Mouse (Mus musculus) cortical plate, adult 2 months (tissue): ENCODE results near the gene Zfp523. TPM values are rescaled to one million over a fixed set of nuclear protein-coding genes. Genes with fewer than 3 reads are reported as not detected.
A peak's percentile ranks its signal among the peaks of the same experiment; 100 is the strongest.

Experiments
- H3K27ac ChIP-seq: fragments of 200-500 bp; 2 replicates; pipeline ENCODE4 v1.5.1; 2012; ENCODE audit warnings: low read length, control low read depth, inconsistent platforms; ENCODE audit not compliant: insufficient read depth
- H3K4me1 ChIP-seq: fragments of 200-500 bp; 2 replicates; pipeline ENCODE4 v1.6.1; 2011; ENCODE audit warnings: low read length; ENCODE audit not compliant: control insufficient read depth, insufficient read depth
- H3K4me3 ChIP-seq: fragments of 200-500 bp; 2 replicates; pipeline ENCODE4 v1.5.1; 2011; ENCODE audit warnings: mild to moderate bottlenecking, low read length, control low read depth; ENCODE audit not compliant: insufficient read depth
- CTCF ChIP-seq: fragments of 200-500 bp; IDR thresholded peaks from 2 replicates; pipeline ENCODE4 v1.5.1; 2011; ENCODE audit warnings: mild to moderate bottlenecking, control low read depth, low read length; ENCODE audit not compliant: insufficient read depth; ENCODE audit errors: extremely low read depth
- POLR2A ChIP-seq: fragments of 200-500 bp; IDR thresholded peaks from 2 replicates; pipeline ENCODE4 v1.6.1; 2011; ENCODE audit warnings: mild to moderate bottlenecking, low read length, control low read depth; ENCODE audit not compliant: insufficient read depth; ENCODE audit errors: extremely low read depth
- polyA plus RNA-seq: library from polyadenylated mRNA; depleted of rRNA; stranded (reverse); fragments of >200 nt; gene quantifications from 2 replicates; pipeline ENCODE4 v1.2.3, GENCODE M21; 2012

Zfp523 gene
- polyA plus RNA-seq, 1 experiment = 110 TPM

- Histone ChIP-seq H3K4me3 (peak overlapping the region; percentile 16), H3K27ac (no peak overlapping the region), H3K4me1 (no peaks in the 10 kb centered on the region)
- peak; percentile 96 for TF ChIP-seq CTCF
- TF ChIP-seq POLR2A = peak; percentile 83
Observed at GRCm38 (mm10) chr17:28226014-28226413, 49.1 kb downstream of the Zfp523 start.

- H3K27ac ChIP-seq = no peak overlapping the region
- H3K4me3 ChIP-seq = no peak overlapping the region
- H3K4me1 ChIP-seq = 0 out of 2 replicates have a peak, but pooled peaks cover 2% of the 10 kb centered on the region
- no peak for TF ChIP-seq POLR2A
- no peak for TF ChIP-seq CTCF
Observed at GRCm38 (mm10) chr17:28230486-28230885, 53.6 kb downstream of the Zfp523 start.

GRCm38 (mm10) chr17:28231026-28231736 lies 54.3 kb downstream of the Zfp523 start:
- TF ChIP-seq POLR2A = no peak
- no peak for TF ChIP-seq CTCF
- Histone ChIP-seq H3K4me3 (no peak overlapping the region), H3K4me1 (peaks cover 2% of the 10 kb centered on the region; the same call in 1 of the 2 replicates), H3K27ac (no peak overlapping the region)

GRCm38 (mm10) chr17:28232475-28233060 lies 55.6 kb downstream of the Zfp523 start, which contains the start of gene Ppard:
Gene Ppard, plus strand, starts transcription at chr17:28232700.
- Histone ChIP-seq H3K4me1 (peaks cover 4% of the 10 kb centered on the region), H3K4me3 (peak within 1 kb of the TSS; percentile 98), H3K27ac (peak within 1 kb of the TSS; percentile 18; the same call in 1 of the 2 replicates)
- TF ChIP-seq POLR2A = peak; percentile 56; the same call in 1 of the 2 replicates
- TF ChIP-seq CTCF = peak; percentile 97

GRCm38 (mm10) chr17:28233091-28233731 lies 56.3 kb downstream of the Zfp523 start:
- H3K4me1 ChIP-seq = peaks cover 4% of the 10 kb centered on the region
- H3K27ac ChIP-seq = 0 out of 2 replicates have a peak overlapping the region, but pooled peaks have one; percentile 18
- TF ChIP-seq CTCF (no peak), POLR2A (no peak)
- peak overlapping the region; percentile 98 for H3K4me3 ChIP-seq

- Histone ChIP-seq H3K4me1 (peaks cover 4% of the 10 kb centered on the region), H3K4me3 (no peak overlapping the region), H3K27ac (no peak overlapping the region)
- TF ChIP-seq CTCF (no peak), POLR2A (no peak)
Observed at GRCm38 (mm10) chr17:28234641-28235040, 57.7 kb downstream of the Zfp523 start.

GRCm38 (mm10) chr17:28235982-28236635 lies 59.2 kb downstream of the Zfp523 start:
- peak overlapping the region; percentile 27 for H3K27ac ChIP-seq
- TF ChIP-seq CTCF = no peak
- TF ChIP-seq POLR2A = no peak
- no peak overlapping the region for H3K4me3 ChIP-seq
- peaks cover 4% of the 10 kb centered on the region for H3K4me1 ChIP-seq

GRCm38 (mm10) chr17:28236636-28237015 lies 59.7 kb downstream of the Zfp523 start:
- Histone ChIP-seq H3K27ac (peak overlapping the region; percentile 47), H3K4me1 (peaks cover 4% of the 10 kb centered on the region), H3K4me3 (no peak overlapping the region)
- no peak for TF ChIP-seq POLR2A
- TF ChIP-seq CTCF = no peak

- Histone ChIP-seq H3K27ac (0 out of 2 replicates have a peak overlapping the region, but pooled peaks have one; percentile 47), H3K4me3 (no peak overlapping the region), H3K4me1 (peaks cover 4% of the 10 kb centered on the region)
- TF ChIP-seq CTCF (no peak), POLR2A (no peak)
Observed at GRCm38 (mm10) chr17:28237362-28237761, 60.4 kb downstream of the Zfp523 start.
